Comparison of ENCODE assay signal across 8 mouse cellular contexts in the genomic region with DNA sequence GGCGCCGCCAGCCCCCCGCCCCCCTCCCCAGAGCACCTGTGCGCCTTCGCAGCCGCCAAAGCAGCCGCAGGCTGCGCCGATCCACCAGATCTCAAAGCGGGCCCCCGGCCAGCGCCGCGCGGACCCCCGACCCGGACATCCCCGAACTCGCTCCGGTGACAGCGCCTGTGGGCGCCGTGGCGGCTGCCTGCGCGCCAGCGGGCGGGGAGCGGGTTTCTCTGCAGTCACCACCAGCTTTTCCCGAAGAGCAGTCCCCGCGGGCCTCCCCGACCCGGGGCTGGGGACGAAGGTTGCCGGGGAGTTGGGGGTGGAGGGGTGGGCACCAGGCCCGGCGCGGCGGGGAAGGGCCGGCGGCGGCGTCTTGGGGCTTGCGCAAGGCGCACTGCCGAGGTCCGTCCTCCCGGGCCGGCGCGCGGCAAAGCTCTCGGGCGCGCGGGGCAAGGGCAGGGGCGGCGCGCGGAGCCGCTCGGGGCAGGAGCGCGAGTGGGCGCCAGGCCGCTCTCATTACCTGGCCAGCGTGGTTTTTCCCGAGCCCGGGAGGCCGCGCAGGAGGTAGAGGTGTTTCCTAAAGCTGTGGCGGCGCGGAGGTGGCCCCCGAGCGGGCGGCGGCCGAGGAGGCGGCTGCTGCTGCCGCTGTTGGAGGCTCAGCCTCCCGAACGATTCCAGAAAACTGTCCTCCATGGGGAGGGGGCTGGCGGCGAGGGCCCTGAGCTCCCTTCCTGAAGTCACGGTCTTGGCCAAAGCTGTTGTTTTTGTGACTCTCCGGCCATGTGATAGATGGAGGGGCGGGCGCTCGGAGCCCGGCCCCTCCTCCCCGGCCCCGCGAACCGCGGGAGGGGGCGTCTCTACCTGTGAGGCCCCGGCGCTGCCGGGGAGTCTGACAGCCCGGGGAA. TPM values are rescaled to one million over a fixed set of nuclear protein-coding genes. Genes with fewer than 3 reads are reported as not detected.
DNase-seq lines count a peak whose midpoint lies in the region; ATAC-seq and TF ChIP-seq lines count a peak whose summit lies in the region.

No protein-coding gene starts in this region.

- under 1% methylated on average over 93 of the region's 102 CpGs for WGBS in hindbrain, embryonic 12.5 days

- H3K4me3 ChIP-seq in G1E (ENCODE audit: low read depth, low read length), result peak overlapping the region; percentile 74
- peak overlapping the region; percentile 65 for H3K4me3 ChIP-seq in hindbrain, embryonic 12.5 days

- DNase-seq in G1E (ENCODE audit: low spot score), result peak; percentile 54
- DNase-seq in cerebellum, adult 18-20 months, result peak; percentile 69 to 76
- peak; percentile 33 to 68 for DNase-seq in frontal cortex, adult 2 months (ENCODE audit: extremely low spot score in 1 of 2, low spot score in 1 of 2)
- peak; percentile 60 to 61 for DNase-seq in layer of hippocampus, postnatal 25 days (ENCODE audit: extremely low spot score in 1 of 2, low spot score in 1 of 2)
- DNase-seq in lung, postnatal 25 days (ENCODE audit: low spot score), result peak; percentile 56
- peak; percentile 62 for DNase-seq in retina, postnatal 1 day
- DNase-seq in thymus, postnatal 4 days, result peak; percentile 77

- H3K4me1 ChIP-seq in G1E (ENCODE audit: insufficient read depth, low read depth, low read length), result peaks cover 43% of the 10 kb centered on the region
- peaks cover 10% of the 10 kb centered on the region for H3K4me1 ChIP-seq in hindbrain, embryonic 12.5 days

- no peak for ATAC-seq in G1E (ENCODE audit: extremely low read depth, insufficient number of reproducible peaks, low FRiP score, poor library complexity, severe bottlenecking)
- ATAC-seq in hindbrain, embryonic 12.5 days (ENCODE audit: low FRiP score), result peak; percentile 81

- peak overlapping the region; percentile 100 for H3K4me2 ChIP-seq in hindbrain, embryonic 12.5 days (replicated peaks)

- peaks cover 3% of the 10 kb centered on the region for H3K36me3 ChIP-seq in G1E (replicated peaks)
- no peaks in the 10 kb centered on the region for H3K36me3 ChIP-seq in hindbrain, embryonic 12.5 days

- peak overlapping the region; percentile 84 for H3K9ac ChIP-seq in hindbrain, embryonic 12.5 days

- TF ChIP-seq CTCF in G1E (IDR thresholded peaks at IDR 0.05; ENCODE audit: low read depth, low read length), result no peak

- no peak overlapping the region for H3K27ac ChIP-seq in hindbrain, embryonic 12.5 days

- peaks cover 7% of the 10 kb centered on the region for H3K9me3 ChIP-seq in G1E (replicated peaks)
- no peaks in the 10 kb centered on the region for H3K9me3 ChIP-seq in hindbrain, embryonic 12.5 days (replicated peaks)

- H3K27me3 ChIP-seq in G1E (ENCODE audit: insufficient read depth, low read length), result peaks cover 24% of the 10 kb centered on the region
- peaks cover 48% of the 10 kb centered on the region for H3K27me3 ChIP-seq in hindbrain, embryonic 12.5 days

RNA-seq across cellular contexts. Expression of gene N4bp2l1, which starts 3.0 kb away (rescaled TPM):
- total RNA-seq in G1E (2014; fragmentation: Nextera tagmentation) (9.1 and 12.0 TPM in 2 replicates), G1E (2017) (5.5 and 7.5 TPM in 2 replicates)
- polyA plus RNA-seq in G1E (2012), result 4.0 and 4.6 TPM in 2 replicates
- 52.8 TPM in 2 replicates for polyA plus RNA-seq in frontal cortex, adult 2 months (2012; rRNA removed)
- polyA plus RNA-seq in hindbrain, embryonic 12.5 days (2016; fragmentation: Nextera tagmentation; extraction: Ambion mirVana), result 4.5 and 4.9 TPM in 2 replicates
- total RNA-seq in layer of hippocampus, postnatal 25 days (2021), result 10 to 100 TPM; 47.3 to 57.2 TPM
